Mouse (Mus musculus) cerebellum, adult 8-10 months (tissue): Measurements from ENCODE around the gene Iqsec1.
"Not testable (repeated sequence)": the region's sequence is repeated elsewhere in the genome, so short reads cannot be mapped to it uniquely, and the experiment has no call there.

ENCODE experiments used
- DNase-seq: peaks from one replicate; pipeline ENCODE4 v3.0.0; 2022

Iqsec1 gene

DNA sequence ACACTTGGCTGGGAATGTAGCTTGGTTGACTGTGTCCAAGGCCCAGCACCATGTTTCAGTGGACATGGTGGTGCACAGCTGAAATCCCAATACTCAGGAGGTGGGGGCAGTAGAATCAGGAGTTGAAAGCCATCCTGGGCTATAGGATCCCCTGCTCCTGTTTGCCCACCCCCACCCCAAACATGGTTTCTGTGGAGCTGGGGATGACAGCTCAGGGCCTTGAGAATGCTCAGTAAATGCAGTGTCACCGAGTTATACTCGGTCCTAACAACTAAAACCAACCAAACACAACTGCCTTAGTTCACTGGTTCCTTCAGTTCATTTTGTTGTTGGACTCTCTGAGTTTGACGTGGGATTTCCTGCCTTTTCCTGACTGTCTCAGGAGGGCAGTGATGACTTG lies 345.4 kb downstream of the Iqsec1 start:
- no peak for DNase-seq

DNA sequence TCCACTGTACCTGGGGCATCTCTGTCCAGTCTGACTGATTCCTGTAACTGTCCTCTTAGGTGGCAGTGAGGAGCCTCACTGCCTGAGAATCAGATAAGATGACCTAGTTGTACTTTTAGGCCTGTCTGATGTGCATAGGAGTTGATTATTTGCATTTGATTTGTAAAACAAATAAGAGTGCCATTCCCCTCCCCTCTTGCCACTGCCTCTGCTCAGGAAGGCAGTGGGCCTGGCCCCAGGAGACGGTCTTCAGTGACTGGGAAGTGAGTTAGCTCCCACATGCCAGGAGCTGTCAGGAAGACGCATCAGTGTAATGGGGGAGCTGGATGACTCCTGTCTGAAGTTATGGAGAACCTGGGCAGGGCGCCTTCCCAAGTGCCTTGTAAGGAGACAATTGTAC lies 352.9 kb downstream of the Iqsec1 start:
- no peak for DNase-seq

DNA sequence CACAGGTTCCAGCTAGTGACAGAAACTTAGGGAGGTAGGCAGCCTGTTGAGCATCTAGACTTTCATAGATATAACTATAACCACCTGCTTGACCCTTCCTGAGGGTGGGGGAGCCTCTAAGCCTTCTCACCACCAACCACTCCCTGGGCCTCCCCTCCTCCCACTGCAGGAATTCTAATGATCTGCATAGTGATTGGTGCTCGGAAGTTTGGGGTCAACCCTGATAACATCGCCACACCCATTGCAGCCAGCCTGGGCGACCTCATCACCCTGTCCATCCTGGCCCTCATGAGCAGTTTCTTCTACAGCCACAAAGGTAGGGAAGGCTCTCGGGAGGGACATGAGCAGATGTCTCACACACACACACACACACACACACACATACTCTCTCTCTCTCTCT lies 353.4 kb downstream of the Iqsec1 start:
- no peak for DNase-seq

DNA sequence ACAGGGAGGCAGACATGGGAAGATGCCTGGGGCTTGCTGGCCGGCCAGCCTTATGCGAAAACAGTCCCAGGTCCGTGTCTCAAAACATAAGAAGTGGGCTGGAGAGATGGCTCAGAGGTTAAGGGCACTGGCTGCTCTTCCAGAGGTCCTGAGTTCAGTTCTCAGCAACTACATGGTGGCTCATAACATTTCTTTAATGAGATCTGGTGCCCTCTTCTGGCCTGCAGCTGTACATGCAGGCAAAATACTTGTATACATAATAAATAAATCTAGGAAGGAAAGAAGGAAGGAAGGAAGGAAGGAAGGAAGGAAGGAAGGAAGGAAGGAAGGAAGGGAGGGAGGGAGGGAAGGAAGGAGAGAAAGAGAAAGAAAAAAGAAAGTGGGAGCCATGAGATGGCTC lies 356.0 kb downstream of the Iqsec1 start:
- DNase-seq, result not testable (repeated sequence)

DNA sequence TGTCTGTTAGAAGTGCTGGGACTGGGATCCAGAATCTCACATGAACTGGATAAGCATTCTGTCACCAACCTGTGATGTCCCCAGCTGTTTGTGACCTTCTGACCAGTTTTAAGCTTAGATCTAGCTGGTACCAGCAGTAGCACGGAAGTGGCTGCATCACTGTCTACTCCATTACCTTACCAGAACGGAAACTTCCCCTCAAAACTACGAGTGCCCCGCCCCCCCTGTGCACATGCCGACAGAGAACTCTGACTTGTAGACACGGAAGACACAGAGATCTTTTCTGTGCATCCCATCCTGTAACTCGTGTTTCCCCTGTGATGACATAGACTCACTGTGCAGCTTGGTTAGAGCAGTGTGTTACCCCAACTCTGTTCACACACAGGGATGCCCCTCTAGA lies 358.1 kb downstream of the Iqsec1 start:
- no peak for DNase-seq

DNA sequence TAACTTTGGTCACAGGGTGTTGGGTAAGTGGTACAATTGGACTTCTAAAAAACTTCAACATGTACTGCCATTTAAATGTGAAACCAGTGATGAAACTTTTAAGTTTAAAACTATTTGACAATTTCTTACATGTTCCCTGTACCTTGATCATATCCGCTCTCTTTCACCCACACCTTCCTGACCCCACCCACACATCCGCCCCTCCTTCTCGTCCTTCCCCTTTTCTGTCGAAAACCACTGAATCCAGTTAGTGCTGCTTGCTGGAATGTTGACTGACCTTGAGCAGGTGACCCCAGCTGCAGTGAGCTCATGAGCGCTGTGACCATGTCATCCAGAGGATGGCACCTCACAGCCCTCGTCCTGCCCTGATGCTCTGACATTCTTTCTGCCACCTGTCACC lies 359.0 kb downstream of the Iqsec1 start:
- DNase-seq, result no peak

DNA sequence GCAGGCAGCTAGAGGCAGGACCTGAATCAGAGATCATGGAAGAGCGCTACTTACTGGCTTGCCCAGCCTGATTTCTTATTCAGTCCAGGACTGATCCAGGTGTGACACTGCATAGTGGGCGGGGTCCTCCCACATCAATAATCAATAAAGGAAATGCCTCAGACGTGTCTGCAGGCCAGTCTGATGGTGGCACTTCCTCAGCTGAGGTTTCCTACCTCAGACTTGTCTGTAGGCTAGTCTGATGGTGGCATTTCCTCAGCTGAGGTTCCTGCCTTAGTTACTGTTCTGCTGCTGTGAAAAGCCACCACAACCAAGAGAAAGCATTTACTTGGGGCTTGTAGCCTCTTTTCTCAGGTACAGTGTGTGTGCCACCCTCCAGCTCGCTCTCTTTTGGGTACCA lies 360.9 kb downstream of the Iqsec1 start:
- DNase-seq, result no peak

DNA sequence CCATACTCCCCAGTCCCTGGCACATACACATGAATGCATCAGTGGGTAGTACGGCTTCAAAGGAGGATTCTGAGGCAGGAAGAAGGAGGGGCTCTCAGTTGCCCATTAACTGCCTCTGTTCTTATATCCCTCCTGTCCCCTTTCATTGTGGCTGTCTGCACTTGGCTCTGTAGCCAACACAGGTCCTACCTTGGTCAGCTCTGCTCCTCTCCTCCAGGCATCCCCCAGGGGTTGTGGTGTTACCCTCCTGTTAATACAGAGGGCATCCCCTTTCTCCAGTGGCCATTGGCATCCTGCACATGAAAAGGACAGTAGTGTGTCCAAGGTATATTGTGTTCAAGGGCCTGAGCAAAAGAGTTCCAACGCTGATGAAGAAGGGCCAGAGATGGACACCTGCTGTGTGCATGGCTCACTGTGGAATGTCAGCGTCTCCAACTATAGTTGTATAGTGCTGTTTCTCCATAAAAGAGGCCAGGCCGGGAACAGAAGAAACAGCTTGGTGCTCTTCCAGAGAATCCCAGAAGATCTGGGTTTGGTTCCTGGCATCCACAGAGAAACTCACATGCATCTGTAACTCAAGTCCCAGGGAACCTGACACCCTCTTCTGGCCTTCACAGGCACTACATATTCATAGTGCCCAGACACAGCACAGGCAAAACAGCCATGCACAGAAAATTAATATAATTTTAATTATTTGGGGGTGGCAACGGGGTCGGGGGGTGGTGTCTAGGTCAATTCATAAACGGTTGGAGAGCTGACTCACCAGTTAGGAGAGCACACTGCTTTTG lies 363.1 kb downstream of the Iqsec1 start:
- DNase-seq, result no peak

DNA sequence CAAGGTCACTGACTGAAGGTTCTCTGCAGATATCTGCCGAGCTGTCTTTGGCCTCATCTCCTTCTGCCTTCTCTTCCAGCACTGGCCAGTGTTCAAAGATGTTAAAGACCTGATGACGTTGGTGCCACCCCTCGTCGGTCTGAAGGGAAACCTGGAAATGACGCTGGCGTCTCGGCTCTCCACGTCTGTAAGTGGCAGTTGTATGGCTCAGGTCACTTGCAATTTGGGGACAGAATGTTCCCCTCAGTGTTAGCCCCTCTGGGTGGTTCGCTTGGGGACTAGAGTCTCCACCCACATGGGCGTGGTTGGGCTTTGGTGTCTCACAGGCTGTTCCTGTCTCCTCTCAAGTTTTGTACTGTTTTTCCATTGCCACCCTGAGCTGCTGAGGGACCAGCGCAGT lies 363.8 kb downstream of the Iqsec1 start:
- DNase-seq, result no peak

DNA sequence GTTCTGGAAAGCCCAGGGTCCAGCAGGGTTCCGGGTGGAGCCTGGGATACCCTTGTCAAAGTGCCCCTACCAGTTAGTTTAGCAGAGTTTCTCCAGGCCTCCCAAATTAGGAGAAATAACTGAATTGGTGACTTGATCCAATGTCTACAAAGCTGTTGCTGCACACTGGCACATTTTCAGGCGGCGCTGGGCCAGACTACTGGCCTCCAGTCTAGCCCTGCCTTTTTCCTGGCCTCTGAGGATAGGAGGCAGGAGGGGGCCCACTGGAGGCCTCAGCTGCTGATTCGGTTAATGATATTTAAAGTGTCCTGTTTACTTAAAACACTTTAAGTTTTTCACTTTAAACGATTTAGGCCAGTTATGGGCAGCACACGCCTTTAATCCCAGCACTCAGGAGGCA lies 364.3 kb downstream of the Iqsec1 start:
- no peak for DNase-seq

DNA sequence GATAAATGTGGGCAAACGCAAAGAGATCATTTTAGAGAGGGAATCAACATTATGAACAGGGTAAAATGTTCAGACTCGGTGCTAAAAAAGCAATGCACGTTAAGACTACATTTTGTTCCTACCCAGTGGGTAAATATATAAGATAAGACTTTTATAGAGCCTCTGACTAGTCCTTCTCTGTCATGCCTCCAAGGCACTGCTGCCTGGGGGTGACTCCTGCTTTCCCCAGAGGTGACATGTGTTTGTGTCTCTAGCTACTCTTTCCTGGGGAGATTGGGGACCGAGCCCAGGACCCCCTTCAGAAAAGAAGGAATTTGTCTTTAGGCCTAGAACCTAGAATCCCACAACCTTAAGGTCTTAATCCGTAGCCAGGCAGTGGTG lies 365.0 kb downstream of the Iqsec1 start:
- no peak for DNase-seq

DNA sequence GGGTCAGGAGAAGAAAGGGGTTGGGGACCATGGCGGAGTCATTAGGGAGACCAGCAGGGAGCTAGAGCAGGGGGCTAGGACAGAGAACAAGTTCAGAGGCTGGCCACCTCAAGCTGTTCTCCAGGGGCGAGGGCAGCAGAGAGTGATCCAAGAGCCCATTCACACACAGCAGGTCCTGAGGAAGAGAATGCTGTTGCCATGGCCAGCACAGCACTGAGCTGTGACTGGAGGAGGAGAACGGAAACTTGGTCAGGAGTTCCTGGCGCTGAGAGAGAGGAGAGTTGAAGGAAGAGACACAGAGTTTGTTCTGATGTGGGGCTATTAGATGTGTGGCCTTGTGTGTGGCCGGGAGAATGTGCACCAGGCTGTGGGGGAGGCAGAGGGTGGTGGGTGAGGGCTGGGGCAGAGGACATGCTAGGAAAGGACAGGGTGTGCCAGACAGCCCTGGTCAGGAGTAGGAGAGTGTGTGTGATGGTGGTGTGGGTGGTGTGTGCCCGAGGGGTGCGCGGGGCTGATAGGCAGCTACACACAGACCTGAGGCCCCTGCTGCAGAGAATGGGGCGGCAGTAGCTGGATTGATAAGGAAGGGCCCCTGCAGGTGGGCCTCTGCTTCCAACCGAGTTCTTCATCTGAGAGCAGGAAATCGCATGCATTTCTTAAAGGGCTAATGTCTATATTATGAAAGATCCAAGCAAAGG lies 365.6 kb downstream of the Iqsec1 start:
- DNase-seq, result no peak

DNA sequence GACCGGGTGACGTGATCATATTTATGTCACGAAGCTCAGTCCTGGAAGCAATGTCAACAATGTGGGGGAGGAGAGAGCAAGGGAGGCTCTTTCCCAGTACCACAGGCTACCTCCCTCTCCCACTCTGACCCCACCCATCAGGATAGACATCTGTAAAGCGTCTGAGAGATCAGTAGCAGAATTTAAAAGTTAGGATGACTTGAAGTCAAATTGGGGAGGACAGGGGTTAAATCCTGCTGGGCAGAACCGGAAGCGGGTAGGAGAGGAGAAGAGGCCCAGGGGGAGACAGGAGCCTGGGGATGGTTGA lies 366.9 kb downstream of the Iqsec1 start:
- DNase-seq, result no peak

DNA sequence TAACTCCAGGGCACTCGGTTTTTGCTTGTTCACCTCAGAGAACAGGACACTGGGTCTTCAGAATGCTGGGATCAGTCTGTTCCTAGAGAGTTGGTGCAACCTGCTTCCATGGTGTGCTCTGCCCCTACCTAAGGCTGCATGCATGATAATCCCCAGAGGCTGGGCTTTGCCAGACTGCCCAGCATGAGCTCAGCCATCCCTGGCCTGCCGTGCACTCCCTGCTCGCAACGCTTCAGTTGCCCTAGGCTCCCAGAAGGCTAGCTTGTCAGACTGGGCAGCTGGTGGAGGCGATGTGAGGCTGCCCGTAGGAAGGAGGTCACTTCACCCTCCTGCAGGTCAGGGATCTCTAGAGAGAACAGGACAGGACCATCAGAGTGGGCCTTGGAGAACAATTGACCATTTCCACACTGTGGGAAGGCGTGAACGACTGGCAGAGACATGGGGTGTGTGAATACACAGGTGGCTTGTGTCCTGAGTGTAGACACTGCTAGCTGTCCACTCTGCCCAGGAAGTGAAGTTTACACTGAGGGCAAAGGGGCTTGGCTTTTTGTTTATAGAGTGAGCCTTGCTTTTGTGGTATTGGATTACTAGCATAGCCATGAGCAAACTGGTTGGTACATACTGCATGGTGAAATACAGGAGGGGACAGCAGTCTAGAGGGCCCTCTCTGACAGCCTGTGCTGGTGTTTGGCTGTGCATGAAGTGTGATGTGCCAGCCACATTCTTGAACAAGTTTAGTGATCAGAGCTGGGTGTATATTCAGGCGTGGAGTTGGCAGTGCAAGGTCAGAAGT lies 367.5 kb downstream of the Iqsec1 start:
- no peak for DNase-seq

DNA sequence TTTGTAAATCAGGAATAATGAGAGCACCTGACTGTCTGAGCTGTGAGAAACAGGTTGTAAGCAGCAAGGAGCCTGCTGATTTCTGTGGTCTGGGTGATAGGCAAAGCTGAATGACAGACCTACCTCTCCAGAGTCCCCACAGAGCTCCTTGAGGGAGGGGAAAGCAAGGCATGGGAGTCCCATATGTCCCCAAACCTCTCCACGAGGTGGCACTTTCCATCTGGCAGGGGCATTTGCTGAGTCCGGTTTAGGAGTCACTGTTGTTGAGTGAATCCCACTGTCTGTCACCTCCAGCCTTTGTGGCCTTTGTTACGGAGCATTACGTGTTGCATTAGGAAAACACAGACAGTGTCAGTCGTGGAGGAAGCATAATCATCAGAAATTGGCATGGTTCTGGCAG lies 368.5 kb downstream of the Iqsec1 start:
- no peak for DNase-seq

DNA sequence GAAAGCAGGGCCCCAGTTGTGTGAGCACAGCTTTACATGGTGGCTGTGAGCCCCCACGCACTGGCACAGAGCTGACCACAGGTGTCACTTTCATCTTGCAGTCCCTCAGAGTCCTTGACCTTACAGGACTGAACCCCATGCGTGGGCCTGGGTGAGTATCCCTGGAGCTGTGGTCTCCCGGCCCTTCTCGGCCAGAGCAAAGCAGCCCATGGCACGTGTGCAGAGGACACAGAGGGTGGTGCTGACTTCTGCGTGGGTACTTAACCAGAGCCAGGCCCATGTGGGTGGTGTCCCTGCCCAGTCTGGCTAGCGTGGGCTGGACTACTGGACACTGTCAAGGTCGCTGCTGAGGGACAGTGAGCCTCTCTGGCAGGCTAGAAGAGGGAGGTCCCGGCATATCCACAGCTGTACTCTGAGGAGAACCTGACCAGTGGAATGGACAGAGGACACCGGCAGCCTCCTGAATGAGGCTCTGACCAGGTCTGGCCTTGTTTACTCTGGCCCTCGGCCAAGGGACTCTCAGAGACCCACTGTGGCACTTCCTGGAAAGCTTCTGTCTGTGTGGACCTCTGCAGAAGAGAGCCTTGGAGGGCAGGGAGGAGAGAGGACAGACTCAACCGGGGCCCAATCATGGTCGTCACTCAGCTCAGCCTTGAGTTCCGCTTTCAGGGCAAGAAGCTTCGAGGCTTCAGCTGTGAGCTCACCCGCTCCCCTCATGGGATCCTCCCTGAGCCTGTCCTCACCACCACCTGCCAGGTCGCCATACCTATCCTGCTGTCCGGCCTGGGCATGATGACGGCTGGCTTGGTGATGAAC lies 369.5 kb downstream of the Iqsec1 start:
- DNase-seq, result no peak

DNA sequence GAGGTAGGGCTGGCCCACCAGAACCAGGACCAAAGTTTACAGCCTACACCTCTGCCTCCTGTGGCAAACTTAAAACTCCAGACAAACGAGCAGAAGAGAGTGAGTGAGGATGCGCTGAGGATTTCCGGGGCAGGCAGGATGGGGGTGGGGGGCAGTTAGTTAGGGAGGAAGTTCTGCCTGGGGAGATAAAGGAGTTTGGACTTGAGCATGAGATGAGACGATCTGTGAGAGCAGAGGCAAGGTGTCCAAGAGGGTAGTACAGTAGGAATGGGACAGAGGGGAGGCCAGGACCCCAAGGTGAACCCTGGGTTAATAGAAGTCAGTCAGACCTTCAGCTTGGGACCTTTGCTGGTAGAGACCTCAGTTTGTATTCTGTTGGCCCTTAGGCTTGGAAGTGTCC lies 370.2 kb downstream of the Iqsec1 start:
- no peak for DNase-seq

DNA sequence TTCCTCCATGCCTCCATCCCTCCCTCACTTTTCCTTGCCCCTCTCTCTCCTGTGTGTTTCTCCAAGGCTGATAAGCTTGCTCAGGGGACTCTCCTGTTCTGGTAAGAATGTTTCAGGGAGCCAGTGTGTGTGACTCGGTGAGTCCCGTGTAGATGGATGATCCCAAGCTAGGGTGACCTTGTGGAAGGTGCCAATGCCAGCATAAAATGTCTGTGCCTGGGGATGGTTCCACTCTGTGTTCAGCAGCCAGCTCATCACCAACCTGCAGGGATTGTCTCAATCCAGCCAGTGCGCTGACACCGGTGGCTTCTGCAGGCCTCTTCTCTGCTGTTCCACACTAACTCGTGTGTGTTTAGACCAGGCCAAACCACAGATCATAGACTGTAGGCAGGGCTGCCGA lies 372.0 kb downstream of the Iqsec1 start:
- DNase-seq, result no peak

DNA sequence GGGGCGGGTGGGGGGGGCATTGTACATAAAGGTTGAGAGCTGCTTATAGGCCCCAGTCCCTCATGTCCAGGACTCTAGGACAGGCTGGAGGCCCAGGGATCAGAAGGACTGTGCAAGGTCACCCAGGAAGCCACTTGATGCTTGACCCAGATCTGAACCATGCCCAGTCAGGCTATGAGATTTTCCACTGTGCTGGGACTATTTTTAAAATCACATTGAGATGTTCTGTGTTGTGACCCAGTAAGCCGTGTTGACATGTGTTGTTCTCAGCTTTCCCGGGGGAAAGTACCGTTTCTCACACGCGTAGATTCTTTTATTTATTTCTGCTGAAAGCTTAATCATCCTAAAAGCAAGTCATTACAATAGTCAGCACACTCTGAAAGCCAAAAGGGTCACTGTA lies 372.5 kb downstream of the Iqsec1 start:
- no peak for DNase-seq

DNA sequence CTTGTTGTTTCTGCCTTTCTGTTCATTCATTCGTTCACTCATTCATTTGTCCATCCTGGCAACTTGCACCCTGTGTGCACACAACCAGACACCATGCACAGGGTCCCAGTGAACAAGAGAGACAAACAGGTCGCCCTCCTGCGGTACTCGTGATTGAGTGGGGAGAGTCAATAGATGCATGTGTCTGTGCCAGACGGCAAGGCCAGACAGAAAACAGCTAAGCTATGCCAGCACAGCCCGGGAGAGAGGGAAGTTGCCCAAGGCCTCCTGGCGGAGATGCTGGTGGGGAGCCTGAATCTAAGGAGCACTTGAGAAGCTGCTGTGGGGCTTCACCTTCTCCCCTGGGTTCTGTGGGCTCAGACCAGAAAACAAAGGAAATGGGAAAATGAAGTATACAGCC lies 373.1 kb downstream of the Iqsec1 start:
- DNase-seq, result no peak

DNA sequence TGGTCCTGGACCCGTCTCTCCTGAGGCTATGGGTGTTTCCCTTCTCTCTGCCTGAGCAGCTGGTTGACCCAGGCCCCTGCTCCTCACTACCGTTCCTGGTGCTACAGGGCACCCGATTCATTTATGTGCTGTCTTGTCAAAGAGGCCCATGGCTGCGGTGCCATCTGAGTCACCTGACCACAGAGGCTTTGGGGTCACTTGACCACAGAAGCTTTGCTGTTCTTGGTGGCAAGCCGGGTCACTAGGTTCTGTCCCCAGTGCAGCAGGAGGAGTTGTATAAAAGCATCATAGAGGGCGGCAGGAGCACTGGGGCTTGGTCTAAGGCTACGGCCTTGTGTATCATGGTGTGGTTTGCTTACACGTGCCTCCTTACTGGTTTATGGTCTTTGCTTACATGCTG lies 375.2 kb downstream of the Iqsec1 start:
- no peak for DNase-seq

DNA sequence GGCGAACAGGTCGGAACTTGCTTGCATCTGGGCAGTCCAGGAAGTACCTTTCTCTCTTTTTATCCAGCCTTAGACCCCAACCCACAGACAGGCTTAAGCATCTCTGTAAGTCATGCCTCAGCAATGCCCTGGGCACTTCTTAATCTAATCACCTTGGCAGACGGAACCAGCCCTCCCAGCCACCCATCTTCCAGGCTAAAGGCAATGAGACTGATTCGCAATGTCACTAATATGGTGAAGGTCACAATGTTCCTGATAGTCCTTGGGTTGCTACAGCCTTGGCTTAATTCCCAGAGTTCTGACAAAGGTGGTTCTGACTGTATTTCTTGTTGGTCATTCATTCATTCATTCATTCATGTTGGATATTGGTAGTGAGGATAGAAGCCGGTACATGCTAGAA lies 378.2 kb downstream of the Iqsec1 start:
- DNase-seq, result no peak

DNA sequence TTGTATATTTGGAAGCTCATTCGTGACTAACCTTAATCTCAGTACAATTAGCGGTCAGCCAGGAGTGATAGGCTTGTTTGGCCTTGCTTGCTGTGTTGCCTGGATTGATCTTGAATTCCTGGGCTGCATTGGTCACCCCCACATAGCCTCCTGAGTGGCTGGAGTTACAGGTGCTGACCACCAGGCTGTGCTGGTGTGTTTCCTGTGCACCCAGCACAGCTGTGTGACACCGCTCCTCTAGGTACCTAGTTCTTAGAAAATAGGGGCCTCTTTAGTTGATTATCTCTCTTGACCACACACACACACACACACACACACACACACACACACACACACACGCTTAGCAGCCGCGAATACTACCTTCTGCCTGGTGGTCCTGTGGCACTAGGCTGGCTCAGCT lies 380.3 kb downstream of the Iqsec1 start:
- DNase-seq, result no peak
